Mouse (Mus musculus) megakaryocyte, embryonic 14.5 days (primary cell): Measurements from ENCODE around the gene Fzr1.

Source experiments
- FLI1 ChIP-seq: IDR thresholded peaks from 2 replicates; pipeline ENCODE4 v1.6.1; 2012; ENCODE audit warnings: low read length, inconsistent platforms, mixed read lengths
- GATA1 ChIP-seq: IDR thresholded peaks from 3 replicates; pipeline ENCODE4 v1.6.1; 2012; ENCODE audit warnings: mixed read lengths, low read length, inconsistent platforms, borderline replicate concordance

DNA sequence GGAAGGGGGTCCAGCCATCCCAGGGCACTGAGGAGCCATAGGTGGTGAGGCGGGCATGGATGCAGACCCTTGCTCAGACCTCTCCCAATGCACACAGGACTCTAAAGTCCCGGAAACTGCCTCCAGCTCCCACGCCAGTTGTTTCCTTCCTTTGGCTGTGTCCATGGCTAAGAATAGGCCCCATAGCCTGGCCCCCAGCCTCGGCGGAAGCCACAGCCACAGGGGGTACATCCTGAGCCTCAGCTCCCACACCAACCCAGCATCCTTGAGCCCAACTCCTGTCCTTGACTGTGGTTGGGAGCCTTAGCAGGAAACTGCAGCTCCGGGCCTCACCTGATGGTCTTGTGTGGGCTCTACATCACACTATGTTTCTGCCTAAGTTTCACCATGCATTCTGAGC is 51.5 kb downstream of the Fzr1 start:
- no peak for TF ChIP-seq FLI1
- no peak for TF ChIP-seq GATA1
